Mouse (Mus musculus) ovary, postnatal 10 days (tissue): ENCODE results near the gene Cbx5.

Experiments used
- DNase-seq: peaks from one replicate; pipeline ENCODE4 v3.0.0; 2022; ENCODE audit warnings: low spot score

The Cbx5 gene

GRCm38 (mm10) chr15:103172537-103172936, 67.1 kb downstream of the Cbx5 start:
- no peak for DNase-seq

GRCm38 (mm10) chr15:103171276-103171675, 68.3 kb downstream of the Cbx5 start:
- no peak for DNase-seq

- DNase-seq, result no peak
Measured at GRCm38 (mm10) chr15:103170316-103170679, 69.3 kb downstream of the Cbx5 start.

GRCm38 (mm10) chr15:103169612-103170315, 69.9 kb downstream of the Cbx5 start:
- DNase-seq, result no peak

- DNase-seq, result no peak
Measured at GRCm38 (mm10) chr15:103168801-103169611, 70.6 kb downstream of the Cbx5 start.

GRCm38 (mm10) chr15:103167786-103168185, 71.8 kb downstream of the Cbx5 start:
- no peak for DNase-seq

- no peak for DNase-seq
Measured at GRCm38 (mm10) chr15:103167042-103167615, 72.5 kb downstream of the Cbx5 start, which contains the start of gene Smug1. Gene Smug1, minus strand, starts transcription at chr15:103167092.

GRCm38 (mm10) chr15:103165924-103166323, 73.7 kb downstream of the Cbx5 start:
- DNase-seq, result no peak

- DNase-seq, result peak; percentile 85
Measured at GRCm38 (mm10) chr15:103165379-103165778, 74.2 kb downstream of the Cbx5 start.

GRCm38 (mm10) chr15:103163182-103163919, 76.3 kb downstream of the Cbx5 start:
- no peak for DNase-seq

- DNase-seq, result no peak
Measured at GRCm38 (mm10) chr15:103157585-103157984, 82.0 kb downstream of the Cbx5 start.

- no peak for DNase-seq
Measured at GRCm38 (mm10) chr15:103156890-103157289, 82.7 kb downstream of the Cbx5 start.

GRCm38 (mm10) chr15:103155366-103156321, 84.0 kb downstream of the Cbx5 start:
- DNase-seq, result no peak

- no peak for DNase-seq
Measured at GRCm38 (mm10) chr15:103152890-103153610, 86.6 kb downstream of the Cbx5 start.

- DNase-seq, result no peak
Measured at GRCm38 (mm10) chr15:103152371-103152770, 87.2 kb downstream of the Cbx5 start.

- DNase-seq, result no peak
Measured at GRCm38 (mm10) chr15:103147779-103148178, 91.8 kb downstream of the Cbx5 start.

- DNase-seq, result no peak
Measured at GRCm38 (mm10) chr15:103147422-103147690, 92.3 kb downstream of the Cbx5 start.

- DNase-seq, result no peak
Measured at GRCm38 (mm10) chr15:103146627-103147421, 92.8 kb downstream of the Cbx5 start.

- no peak for DNase-seq
Measured at GRCm38 (mm10) chr15:103145635-103146299, 93.8 kb downstream of the Cbx5 start.
